Mouse (Mus musculus) hematopoietic stem cell, adult 5-6 weeks (primary cell): Measurements from ENCODE around the gene B4galt7. TPM values are rescaled to one million over a fixed set of nuclear protein-coding genes. Genes with fewer than 3 reads are reported as not detected.
A peak's percentile ranks its signal among the peaks of the same experiment; 100 is the strongest.

Experiments used
- ATAC-seq, 2 experiments: fragments of 125-278 bp in 1 of 2; replicated peaks in 1 of 2; 2 replicates each; pipeline ENCODE4 v1.8.0; 2016 to 2017; ENCODE audit warnings: inconsistent platforms in 2 of 2, mild to moderate bottlenecking in 2 of 2, moderate number of reproducible peaks in 2 of 2, low read depth in 1 of 2, moderate TSS enrichment in 1 of 2; ENCODE audit not compliant: low FRiP score in 2 of 2, poor library complexity in 2 of 2, severe bottlenecking in 2 of 2, insufficient read depth in 1 of 2, low TSS enrichment in 1 of 2
- total RNA-seq: library from RNA; stranded (forward); fragments of 172-1452, 232-1000 nt; gene quantifications from 2 replicates; pipeline ENCODE4 v1.2.3, GENCODE M21; 2017

B4galt7 gene
- total RNA-seq, 1 experiment from 2014 or later, result 8.3 TPM

DNA sequence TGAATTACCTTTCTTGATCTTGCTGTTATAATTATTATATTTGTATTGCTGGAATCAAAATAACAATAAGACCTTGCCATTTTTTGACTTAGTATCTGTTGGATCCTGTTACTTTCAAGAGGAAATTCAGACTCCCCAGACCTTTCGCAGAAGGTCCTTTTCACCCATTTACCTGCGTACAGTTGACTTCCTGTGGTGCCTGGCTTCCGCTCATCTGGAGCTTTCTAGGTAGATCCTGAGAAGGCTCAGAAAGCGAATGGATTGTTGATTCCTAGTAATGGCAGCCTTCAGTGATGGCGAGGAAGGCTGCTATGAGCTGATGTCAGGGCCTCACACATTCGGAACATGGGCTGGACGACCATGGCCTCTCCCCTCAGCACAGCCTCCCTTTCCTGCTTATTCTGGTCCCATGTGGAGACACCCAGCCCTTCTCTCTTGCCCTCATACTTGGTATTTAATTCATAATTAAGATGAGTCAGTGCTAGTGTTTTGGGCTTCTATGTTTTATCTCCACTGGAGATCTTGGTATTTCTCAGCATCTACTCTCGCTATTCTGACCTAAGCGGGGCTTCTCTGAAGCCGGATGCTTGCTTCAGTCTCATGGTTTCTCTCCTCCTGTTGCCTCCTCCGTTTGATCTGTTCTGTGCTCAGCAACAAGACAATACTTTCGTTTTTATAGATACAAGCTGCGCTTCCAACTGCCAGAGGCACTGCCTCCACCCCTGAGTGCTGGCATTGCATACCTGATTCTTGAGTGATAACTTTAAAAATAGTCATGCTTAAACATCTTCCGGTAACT lies 36.7 kb downstream of the B4galt7 start:
- no peak for ATAC-seq

DNA sequence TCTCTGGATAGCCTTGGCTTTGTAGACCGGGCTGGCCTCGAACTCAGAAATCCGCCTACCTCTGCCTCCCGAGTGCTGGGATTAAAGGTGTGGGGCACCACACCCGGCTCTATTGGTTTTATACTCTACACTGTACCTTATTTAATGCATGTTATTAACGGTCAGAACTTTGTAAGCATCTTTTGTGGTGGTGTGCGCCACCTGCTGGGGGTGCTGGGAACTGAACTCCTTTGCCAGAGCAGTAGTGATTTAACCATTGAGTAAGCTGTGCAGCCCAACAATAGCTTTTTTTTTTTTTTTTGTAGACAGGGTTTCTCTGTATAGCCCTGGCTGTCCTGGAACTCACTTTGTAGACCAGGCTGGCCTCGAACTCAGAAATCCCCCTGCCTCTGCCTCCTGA lies 40.8 kb downstream of the B4galt7 start:
- peak; percentile 75 to 79 for ATAC-seq

DNA sequence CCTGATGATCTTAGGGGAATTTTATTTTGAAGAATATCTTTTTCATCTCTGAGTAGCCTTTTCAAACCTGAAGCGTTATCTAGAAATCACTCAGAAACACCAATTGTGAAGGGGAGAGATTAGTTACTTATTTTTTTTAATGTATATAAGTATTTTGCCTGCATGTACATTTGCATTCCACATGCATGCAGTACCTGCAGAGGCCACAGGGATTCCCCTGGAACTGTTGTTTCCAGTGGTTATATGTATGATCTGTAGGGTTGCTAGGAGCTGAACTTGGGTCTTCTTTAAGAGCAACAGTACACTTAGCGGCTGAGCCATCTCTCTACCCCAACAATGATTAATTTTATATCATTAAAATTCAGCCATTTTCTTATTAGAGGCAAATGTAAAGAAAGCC lies 44.8 kb downstream of the B4galt7 start:
- 0 out of 4 replicates have a peak, but pooled peaks of 1 of the 2 experiments have one; percentile 27 for ATAC-seq

DNA sequence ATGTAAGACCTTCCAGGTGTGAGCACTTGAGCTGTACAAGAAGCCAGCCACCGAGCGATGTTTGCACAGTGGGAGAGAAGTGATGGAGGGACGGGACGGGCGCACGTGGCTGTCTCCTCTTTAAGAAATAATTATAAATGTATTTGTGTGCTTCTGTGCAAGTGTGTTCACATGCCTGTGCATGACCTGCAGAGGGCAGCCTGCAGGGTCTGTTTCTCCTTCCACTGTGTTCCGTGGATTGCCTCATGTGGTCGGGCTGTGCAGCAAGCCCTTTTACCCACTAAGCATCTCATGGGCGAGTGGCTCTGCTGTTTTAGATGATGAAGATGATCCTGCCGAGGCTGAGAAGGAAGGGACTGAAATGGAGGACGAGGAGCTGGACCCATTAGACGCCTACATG lies 50.4 kb downstream of the B4galt7 start:
- ATAC-seq, result no peak

DNA sequence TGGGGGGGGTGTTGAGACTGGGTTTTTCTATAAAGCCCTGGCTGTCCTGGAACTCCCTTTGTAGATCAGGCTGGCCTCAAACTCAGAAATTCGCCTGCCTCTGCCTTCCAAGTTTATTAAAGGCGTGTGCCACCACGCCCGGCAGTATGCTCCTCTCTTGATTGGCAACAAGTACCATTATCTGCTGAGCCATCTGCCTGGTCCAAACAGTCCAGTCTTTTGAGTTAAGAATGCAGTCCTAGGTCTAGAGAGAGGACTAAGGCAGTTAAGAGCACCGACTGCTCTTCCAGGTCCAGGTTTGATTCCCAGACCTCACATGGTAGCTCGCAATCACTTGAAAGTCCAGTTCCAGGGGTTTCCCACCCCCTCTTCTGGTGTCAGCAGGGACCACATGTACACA lies 51.3 kb downstream of the B4galt7 start:
- no peak for ATAC-seq

Other genes starting within 250 kb of the B4galt7 start
- gene Lman2, start 237.1 kb upstream of the B4galt7 start, total RNA-seq, result 72.6 and 80.7 TPM in 2 replicates
- 10.7 and 13.7 TPM in 2 replicates for gene Rgs14, start 230.2 kb upstream of the B4galt7 start, total RNA-seq
- gene Slc34a1, start 201.7 kb upstream of the B4galt7 start, total RNA-seq, result not detected in 2 replicates
- not detected in 2 replicates for gene Pfn3, start 184.7 kb upstream of the B4galt7 start, total RNA-seq
- not detected in 2 replicates for gene F12, start 173.1 kb upstream of the B4galt7 start, total RNA-seq
- gene Grk6, start 154.8 kb upstream of the B4galt7 start, total RNA-seq, result 77.8 and 80.9 TPM in 2 replicates
- 0.25 TPM in 1 of 2 replicates, not detected in the other for gene Prr7, start 135.6 kb upstream of the B4galt7 start, total RNA-seq
- 0.60 and 2.3 TPM in 2 replicates for gene Dbn1, start 111.8 kb upstream of the B4galt7 start, total RNA-seq
- 8.1 and 10.0 TPM in 2 replicates for gene Pdlim7, start 86.2 kb upstream of the B4galt7 start, total RNA-seq
- 4.1 and 15.5 TPM in 2 replicates for gene Dok3, start 70.6 kb upstream of the B4galt7 start, total RNA-seq
- 53.7 and 58.2 TPM in 2 replicates for gene Ddx41, start 63.2 kb upstream of the B4galt7 start, total RNA-seq
- 25.6 and 35.0 TPM in 2 replicates for gene Fam193b, start 28.8 kb upstream of the B4galt7 start, total RNA-seq
- 100 and 114 TPM in 2 replicates for gene Tmed9, start 26.2 kb upstream of the B4galt7 start, total RNA-seq
- 56.5 and 58.0 TPM in 2 replicates for gene Caml, start 23.1 kb downstream of the B4galt7 start, total RNA-seq
- 109 and 122 TPM in 2 replicates for gene Ddx46, start 35.1 kb downstream of the B4galt7 start, total RNA-seq
- gene B230219D22Rik, start 93.2 kb downstream of the B4galt7 start, total RNA-seq, result 42.1 and 47.4 TPM in 2 replicates
- gene Txndc15, start 114.8 kb downstream of the B4galt7 start, total RNA-seq, result 38.1 and 46.1 TPM in 2 replicates
- 4.5 and 26.2 TPM in 2 replicates for gene Pcbd2, start 127.5 kb downstream of the B4galt7 start, total RNA-seq
- gene Catsper3, start 184.7 kb downstream of the B4galt7 start, total RNA-seq, result 1.5 TPM in 1 of 2 replicates, not detected in the other
- not detected in 2 replicates for gene Pitx1, start 236.3 kb downstream of the B4galt7 start, total RNA-seq